Mouse (Mus musculus) frontal cortex, postnatal 14 days (tissue): Measurements from ENCODE around the gene Adarb1.

Experiments
- DNase-seq, 2 experiments: peaks; one replicate each; pipeline ENCODE4 v3.0.0; 2022; ENCODE audit warnings: low spot score in 2 of 2

Gene Adarb1

GRCm38 (mm10) chr10:77267027-77267426 is 151.0 kb downstream of the Adarb1 start:
- no peak for DNase-seq

DNA sequence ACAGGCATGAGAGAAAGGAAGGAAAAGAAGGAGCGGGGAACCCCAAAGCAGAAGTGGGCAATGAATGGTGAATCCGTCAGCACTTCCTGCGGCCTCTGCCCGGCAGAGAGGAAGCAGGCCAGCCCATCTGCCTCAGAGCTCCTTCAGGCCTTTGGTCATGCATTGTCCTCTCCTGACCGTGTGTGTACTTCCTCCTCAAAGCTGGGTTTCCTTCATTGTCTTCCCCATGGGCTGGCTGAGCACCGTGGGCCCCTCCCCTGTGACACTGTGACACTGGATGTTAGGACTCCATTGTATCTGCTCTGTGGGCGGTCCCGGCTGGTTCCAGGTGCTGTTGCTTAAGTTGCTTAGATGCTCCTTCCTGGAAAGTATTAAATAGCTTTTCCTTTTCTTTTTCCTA is 151.8 kb downstream of the Adarb1 start:
- DNase-seq, result no peak

- DNase-seq, result no peak
Observed at GRCm38 (mm10) chr10:77260166-77260875, 157.7 kb downstream of the Adarb1 start.

DNA sequence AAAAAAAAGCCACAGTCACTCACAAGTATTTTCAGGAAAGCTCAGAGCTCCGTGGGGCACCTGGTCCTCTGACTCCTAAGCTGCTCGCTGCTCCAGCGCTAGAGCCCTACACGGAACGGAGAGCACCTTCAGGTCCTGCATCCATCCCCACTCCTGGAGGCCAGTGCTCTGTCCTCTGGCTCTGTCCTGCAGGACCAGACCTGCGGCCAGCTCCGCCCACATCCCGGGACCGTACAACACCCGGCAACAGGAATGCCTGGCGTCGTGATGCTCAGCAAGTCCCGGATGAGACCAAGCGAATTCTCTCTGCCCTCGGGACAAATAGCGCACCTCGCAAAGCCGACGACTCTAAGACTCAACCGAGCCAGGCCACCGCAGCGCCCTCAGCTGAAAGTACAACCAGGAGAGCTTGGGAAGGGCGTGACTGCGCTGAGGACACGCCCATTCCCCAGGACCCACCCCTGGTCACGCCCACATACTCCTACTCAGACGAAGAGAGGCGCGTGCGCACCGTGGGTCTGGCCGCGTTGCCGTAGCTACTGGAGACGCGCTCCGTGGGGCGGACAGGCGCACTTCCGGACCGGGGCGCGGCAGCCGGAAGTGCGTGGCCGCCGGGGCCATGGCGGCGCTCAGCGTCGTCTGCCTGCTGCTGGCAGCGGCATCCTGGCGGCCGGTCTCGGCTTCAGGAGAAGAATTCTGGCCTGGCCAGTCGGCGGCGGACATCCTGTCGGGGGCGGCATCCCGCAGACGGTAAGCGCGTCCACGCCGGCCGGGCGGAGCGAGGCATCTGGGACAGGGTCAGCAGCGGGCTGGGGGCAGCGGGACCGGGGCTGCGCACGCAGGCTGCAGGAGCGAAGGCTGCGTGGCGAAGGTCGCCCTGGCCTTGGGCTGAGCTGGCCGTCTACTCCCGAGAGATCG is 159.1 kb downstream of the Adarb1 start, which contains the start of gene Pofut2:
Gene Pofut2, plus strand, starts transcription at position 515 of the 918 bp plus-strand sequence.
- peak; percentile 89 to 90 for DNase-seq

DNA sequence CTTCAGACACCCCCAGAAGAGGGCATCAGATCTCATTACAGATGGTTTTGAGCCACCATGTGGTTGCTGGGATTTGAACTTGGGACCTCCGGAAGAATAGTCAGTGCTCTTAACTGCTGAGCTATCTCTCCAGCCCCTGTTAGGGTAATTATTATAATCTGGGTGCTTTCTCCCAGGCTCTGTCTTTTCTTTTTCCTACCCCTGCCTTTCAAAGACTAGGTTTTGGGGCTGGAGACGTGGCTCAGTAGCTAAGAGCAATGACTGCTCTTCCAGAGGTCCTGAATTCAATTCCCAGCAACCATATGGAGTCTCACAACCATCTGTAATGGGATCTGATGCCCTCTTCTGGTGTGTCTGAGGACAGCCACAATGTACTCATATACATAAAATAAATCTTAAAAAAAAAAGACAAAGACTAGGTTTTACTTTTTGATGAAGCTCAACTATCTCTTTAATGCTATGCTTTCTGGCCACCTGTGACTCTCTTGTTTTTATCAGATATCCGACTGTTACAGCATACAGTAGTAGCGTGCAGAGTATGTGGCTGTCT is 160.0 kb downstream of the Adarb1 start:
- no peak for DNase-seq

DNA sequence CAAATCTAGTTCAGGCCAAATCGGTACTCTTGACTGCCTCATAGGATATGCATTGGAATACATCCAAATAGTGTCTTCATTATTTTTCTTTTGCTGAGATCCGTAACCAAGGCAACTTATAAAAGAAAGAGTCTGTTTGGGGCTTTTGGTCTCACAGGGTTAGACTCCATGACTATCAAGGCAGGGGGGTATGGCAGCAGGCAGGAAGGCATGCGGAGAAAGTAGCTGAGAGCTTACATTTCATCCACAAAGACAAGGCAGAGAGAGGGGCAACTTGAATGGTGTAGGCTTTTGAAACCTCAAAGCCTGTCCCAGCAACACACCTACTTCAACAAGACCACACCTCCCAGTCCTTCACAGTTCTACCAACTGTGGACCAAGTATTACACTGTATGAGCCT is 162.4 kb downstream of the Adarb1 start:
- DNase-seq, result no peak

DNA sequence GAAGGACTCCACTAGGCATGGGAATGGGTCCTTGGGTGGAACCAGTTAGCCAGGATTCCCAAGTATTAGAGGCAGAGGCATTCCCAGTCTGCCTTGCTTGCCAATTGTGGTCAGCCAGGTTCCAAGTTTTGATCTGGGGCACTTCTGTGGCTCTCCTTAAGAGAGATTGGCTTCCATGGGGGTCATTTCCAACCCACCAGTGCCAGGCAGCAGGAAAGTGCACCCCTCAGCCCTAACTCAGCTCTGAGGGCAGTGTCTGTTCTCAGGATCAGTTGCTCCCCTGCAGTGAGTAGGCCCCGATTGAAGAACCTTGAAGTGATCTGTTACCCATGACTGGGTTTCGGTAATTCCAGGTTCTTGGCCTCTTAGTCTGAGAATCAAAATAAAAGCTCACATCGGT is 162.8 kb downstream of the Adarb1 start:
- DNase-seq, result no peak

DNA sequence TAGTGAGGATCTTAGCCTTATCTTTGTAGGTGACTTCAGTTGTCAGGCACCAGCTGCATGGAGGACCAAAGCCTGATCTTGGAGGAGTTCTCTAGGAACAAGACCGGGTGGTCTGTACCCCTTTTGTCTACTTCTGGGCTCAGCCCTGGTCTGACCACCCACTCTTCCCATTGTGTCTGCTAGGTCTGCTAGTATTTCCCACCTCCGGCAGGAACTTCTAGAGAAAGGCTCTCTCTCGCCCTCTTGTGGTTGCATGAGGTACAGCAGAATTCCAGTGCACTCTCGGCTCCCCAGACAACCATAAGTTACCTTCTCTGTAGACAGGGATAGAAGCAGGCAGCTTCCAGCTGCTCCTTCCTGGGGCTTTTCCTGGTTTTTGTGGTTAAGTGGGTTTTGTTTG is 165.3 kb downstream of the Adarb1 start:
- DNase-seq, result peak; percentile 70 to 84

- DNase-seq, result no peak
Observed at GRCm38 (mm10) chr10:77251784-77252539, 166.1 kb downstream of the Adarb1 start.

- DNase-seq, result no peak
Observed at GRCm38 (mm10) chr10:77251223-77251783, 166.8 kb downstream of the Adarb1 start.

DNA sequence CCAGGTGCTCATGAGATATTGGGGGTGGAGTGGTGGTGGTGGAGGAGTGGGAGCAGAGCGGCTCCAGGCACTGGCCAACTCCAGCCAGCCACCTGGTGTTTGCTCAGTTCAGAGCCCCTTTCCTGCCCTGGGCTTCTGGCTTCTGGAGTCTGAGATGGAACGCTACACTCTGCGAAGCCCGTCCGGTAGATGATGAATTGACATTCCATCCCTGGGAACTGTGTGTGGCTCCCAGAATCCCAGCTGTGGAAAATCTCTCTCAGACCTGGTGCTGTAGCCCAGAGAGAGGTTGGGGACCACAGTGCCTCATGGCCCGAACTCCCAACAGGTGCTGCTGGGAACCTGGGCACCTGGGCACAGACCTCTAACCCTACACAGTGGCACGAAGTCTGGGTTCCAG is 170.4 kb downstream of the Adarb1 start:
- no peak for DNase-seq

GRCm38 (mm10) chr10:77247048-77247447 is 171.0 kb downstream of the Adarb1 start:
- DNase-seq, result no peak

- no peak for DNase-seq
Observed at GRCm38 (mm10) chr10:77244777-77245176, 173.3 kb downstream of the Adarb1 start.

- no peak for DNase-seq
Observed at GRCm38 (mm10) chr10:77243572-77244161, 174.4 kb downstream of the Adarb1 start.

- no peak for DNase-seq
Observed at GRCm38 (mm10) chr10:77242871-77243270, 175.2 kb downstream of the Adarb1 start.

DNA sequence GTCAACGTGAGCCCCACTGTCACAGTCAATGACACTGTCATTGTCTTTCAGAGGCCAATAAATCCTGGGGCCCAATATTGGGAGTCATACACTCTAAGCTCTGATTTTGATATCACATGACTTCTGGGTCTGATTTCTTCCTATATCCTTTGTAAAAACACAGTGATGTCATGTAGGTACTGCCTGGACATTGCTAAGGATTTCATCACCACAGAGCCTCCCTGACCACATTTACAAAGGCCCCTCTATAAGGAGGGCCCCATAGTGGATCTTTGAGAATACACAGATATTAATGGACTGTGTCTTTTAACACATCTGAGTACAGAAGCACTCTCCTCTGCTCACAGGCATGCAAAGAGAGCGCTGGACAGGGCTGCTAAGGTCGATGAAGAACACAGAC is 175.7 kb downstream of the Adarb1 start:
- no peak for DNase-seq

- no peak for DNase-seq
Observed at GRCm38 (mm10) chr10:77240764-77241163, 177.3 kb downstream of the Adarb1 start.
